Mouse (Mus musculus) limb, embryonic 14.5 days (tissue): Measurements from ENCODE around the gene Tmem169. TPM values are rescaled to one million over a fixed set of nuclear protein-coding genes. Genes with fewer than 3 reads are reported as not detected.
"Not testable (repeated sequence)": the region's sequence is repeated elsewhere in the genome, so short reads cannot be mapped to it uniquely, and the experiment has no call there.

Experiments used
- ATAC-seq: fragments of 200-750 bp; cut with Nextera tagmentation; 2 replicates; pipeline ENCODE4 v1.8.0; 2017; ENCODE audit warnings: low read depth, moderate number of reproducible peaks, moderate TSS enrichment; ENCODE audit not compliant: low FRiP score
- DNase-seq: peaks from one replicate; pipeline ENCODE4 v3.0.0-alpha.2; 2015; ENCODE audit warnings: low spot score
- H3K27ac ChIP-seq: fragments of 300-500 bp; sonication (generic); replicated peaks from 2 replicates; pipeline ENCODE4 v1.5.1; 2014; ENCODE audit warnings: low read depth, mild to moderate bottlenecking, low read length, moderate library complexity, mixed read lengths
- H3K27me3 ChIP-seq: fragments of 300-500 bp; sonication (generic); 2 replicates; pipeline ENCODE4 v1.6.1; 2014; ENCODE audit warnings: low read length, mixed read lengths; ENCODE audit not compliant: control insufficient read depth, insufficient read depth
- H3K36me3 ChIP-seq: fragments of 300-500 bp; sonication (generic); 2 replicates; pipeline ENCODE4 v1.6.1; 2014; ENCODE audit warnings: mild to moderate bottlenecking, low read length, moderate library complexity, mixed read lengths; ENCODE audit not compliant: control insufficient read depth, insufficient read depth
- H3K4me1 ChIP-seq: fragments of 300-500 bp; sonication (generic); 2 replicates; pipeline ENCODE4 v1.6.1; 2014; ENCODE audit warnings: antibody characterized with exemption, low read length, mixed read lengths; ENCODE audit not compliant: control insufficient read depth, insufficient read depth
- H3K4me2 ChIP-seq: fragments of 300-500 bp; sonication (generic); replicated peaks from 2 replicates; pipeline ENCODE4 v1.6.1; 2014; ENCODE audit warnings: low read depth, mild to moderate bottlenecking, low read length, moderate library complexity; ENCODE audit not compliant: severe bottlenecking
- H3K4me3 ChIP-seq: fragments of 300-500 bp; sonication (generic); replicated peaks from 2 replicates; pipeline ENCODE4 v1.5.1; 2014; ENCODE audit warnings: low read length
- H3K9ac ChIP-seq: fragments of 300-500 bp; sonication (generic); 2 replicates; pipeline ENCODE4 v1.6.1; 2014; ENCODE audit warnings: mild to moderate bottlenecking, low read depth, low read length, moderate library complexity; ENCODE audit not compliant: severe bottlenecking
- H3K9me3 ChIP-seq: fragments of 300-500 bp; sonication (generic); 2 replicates; pipeline ENCODE4 v1.6.1; 2016; ENCODE audit warnings: low read length; ENCODE audit not compliant: control insufficient read depth
- POLR2A ChIP-seq: fragments of 200-500 bp; IDR thresholded peaks from 2 replicates; pipeline ENCODE4 v1.8.0; 2012; ENCODE audit warnings: inconsistent platforms, mild to moderate bottlenecking, moderate library complexity, borderline replicate concordance; ENCODE audit not compliant: insufficient read depth, insufficient read length; ENCODE audit errors: extremely low read depth
- WGBS: fragments of 180-500 bp; shearing (Covaris S2); extraction: QIAGEN DNeasy Blood & Tissue Kit; methylation state at CpG from one replicate; pipeline ENCODE4 v1.1.7; 2014; 5-methylcytosine and 5-hydroxymethylcytosine counted together
- polyA plus RNA-seq, 2 experiments: library from polyadenylated mRNA; depleted of rRNA in 1 of 2; stranded (reverse) in 1 of 2; unstranded in 1 of 2; fragments of >200 nt; fragmentation: Nextera tagmentation in 1 of 2; extraction: Ambion mirVana in 1 of 2; gene quantifications; 2 replicates each; pipeline versions ENCODE4 v1.2.1 to v1.2.3; 2012 to 2014

The Tmem169 gene
- 3.8 and 4.0 TPM in 2 replicates for polyA plus RNA-seq (2012; rRNA removed)
- polyA plus RNA-seq (2014; fragmentation: Nextera tagmentation; extraction: Ambion mirVana) = 3.0 and 4.6 TPM in 2 replicates

DNA sequence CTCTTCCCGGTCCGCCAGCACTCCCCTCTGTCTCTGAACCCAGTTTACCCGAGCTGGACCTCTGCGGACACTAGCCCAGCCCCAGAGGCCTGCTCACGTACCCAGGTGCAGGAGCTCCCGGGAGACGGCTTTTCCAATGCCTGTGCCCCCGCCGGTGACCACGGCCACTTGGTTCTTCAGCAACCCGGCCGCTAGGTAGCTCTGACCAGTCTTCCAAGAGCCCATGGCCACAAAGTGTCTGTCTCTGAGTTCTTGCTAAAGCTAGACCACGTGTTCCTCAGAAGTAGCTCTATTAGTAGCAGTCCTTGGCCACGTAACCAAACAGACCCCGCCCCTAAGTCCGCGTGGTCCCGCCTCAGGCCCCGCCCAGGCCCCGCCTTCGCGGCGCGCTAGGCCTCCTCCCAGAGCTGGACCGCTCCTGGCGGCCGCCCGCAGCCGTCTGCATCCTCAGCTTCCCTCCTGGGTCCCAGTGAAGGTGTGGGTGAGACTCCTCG is at the start of gene Tmem169, which contains the start of gene Pecr:
Gene Tmem169, plus strand, starts transcription at position 378 of the 494 bp plus-strand sequence.
Gene Pecr, minus strand, starts transcription at position 323 of the 494 bp plus-strand sequence.
- peak within 1 kb of the TSS; percentile 93 for H3K4me2 ChIP-seq
- no peaks in the 10 kb centered on the region for H3K27me3 ChIP-seq
- H3K9me3 ChIP-seq = no peaks in the 10 kb centered on the region
- H3K9ac ChIP-seq = peak within 1 kb of the TSS; percentile 74
- H3K36me3 ChIP-seq = no peaks in the 10 kb centered on the region
- 0 out of 2 replicates have a peak within 1 kb of the TSS, but pooled peaks have one; percentile 59 for H3K27ac ChIP-seq
- ATAC-seq (peak; percentile 100), DNase-seq (peak; percentile 93)
- peak; percentile 64; the same call in 1 of the 2 replicates for TF ChIP-seq POLR2A
- peak within 1 kb of the TSS; percentile 61 for H3K4me3 ChIP-seq
- H3K4me1 ChIP-seq = peaks cover 3% of the 10 kb centered on the region; the same call in 1 of the 2 replicates
- under 1% methylated on average over 30 of the region's 30 CpGs for WGBS

DNA sequence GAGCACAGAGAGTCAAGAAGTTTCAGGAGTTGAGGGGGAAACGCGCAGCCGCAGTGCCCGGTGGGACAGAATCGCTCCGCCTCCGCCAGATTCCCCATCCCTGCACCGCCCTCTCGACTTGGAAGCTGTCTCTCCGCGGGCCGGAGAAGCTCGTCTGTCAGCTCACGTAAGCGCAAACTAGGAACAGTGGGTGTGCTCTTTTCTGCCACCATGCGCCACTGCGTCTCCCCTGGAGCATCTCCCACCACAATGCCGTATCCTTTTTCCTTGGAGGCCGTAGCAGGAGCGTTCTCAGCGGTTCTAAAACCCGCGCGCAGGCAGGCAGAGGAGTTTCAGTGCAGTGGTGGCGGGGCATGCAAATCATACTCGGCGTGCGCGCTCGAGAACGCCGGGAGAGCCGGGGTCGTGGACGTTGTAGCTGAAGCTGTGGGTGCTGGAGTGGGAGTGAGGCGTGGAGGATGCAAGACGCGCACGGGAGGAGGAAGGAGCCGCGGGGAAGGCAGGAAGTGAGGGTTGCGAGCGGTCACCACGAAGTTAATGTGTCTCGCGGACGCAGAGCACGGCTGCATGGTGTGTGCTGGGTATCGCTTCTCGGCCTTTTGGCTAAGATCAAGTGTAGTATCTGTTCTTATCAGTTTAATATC is 47.7 kb upstream of the Tmem169 start:
- Histone ChIP-seq H3K4me3 (peak overlapping the region; percentile 46), H3K9ac (peak overlapping the region; percentile 53), H3K27ac (peak overlapping the region; percentile 61), H3K4me2 (peak overlapping the region; percentile 50)
- under 1% methylated on average over 35 of the region's 50 CpGs for WGBS
- H3K36me3 ChIP-seq, H3K9me3 ChIP-seq, H3K27me3 ChIP-seq, H3K4me1 ChIP-seq: not testable (repeated sequence)
- ATAC-seq (peak; percentile 83), DNase-seq (peak; percentile 86)

DNA sequence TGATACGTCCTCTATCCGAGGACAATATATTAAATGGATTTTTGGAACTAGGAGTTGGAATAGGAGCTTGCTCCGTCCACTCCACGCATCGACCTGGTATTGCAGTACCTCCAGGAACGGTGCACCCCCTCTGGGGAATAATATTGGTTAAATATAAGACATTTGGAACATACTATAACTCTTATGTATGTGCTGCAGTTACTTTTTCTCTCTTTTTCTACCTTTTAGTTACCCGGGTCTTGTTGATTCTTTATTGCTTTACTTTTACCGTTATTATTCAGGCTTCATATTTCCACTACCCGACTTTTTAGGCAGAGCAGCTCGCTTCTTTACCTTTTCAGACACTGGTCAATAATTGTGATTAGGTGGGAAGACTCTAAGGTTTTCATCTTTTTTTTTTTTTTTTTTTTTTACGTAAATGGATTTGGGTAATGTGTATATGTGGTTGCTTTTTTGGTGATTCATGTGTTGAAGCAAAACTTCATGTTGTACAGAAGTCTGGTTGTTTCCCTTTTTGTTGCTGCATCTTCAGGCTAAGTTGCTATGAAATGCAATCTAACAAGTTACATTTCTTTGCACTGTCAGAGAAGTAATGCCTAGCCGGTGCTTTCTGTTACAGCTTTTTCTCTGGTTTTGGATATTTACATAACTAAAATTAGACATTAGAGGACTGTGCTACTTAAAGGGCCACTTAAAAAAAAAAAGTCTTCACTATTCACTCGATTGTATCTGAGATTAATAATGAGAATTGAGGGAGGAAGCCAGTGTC is 47.0 kb upstream of the Tmem169 start:
- TF ChIP-seq POLR2A = no peak
- no peaks in the 10 kb centered on the region for H3K36me3 ChIP-seq
- H3K9me3 ChIP-seq = no peaks in the 10 kb centered on the region
- H3K9ac ChIP-seq = no peak overlapping the region
- DNase-seq (peak; percentile 65), ATAC-seq (peak; percentile 75)
- peak overlapping the region; percentile 22 for H3K4me3 ChIP-seq
- H3K27ac ChIP-seq = no peak overlapping the region
- no peaks in the 10 kb centered on the region for H3K27me3 ChIP-seq
- H3K4me1 ChIP-seq = no peaks in the 10 kb centered on the region
- WGBS = 5% methylated on average over 10 of the region's 13 CpGs
- peak overlapping the region; percentile 39 for H3K4me2 ChIP-seq

DNA sequence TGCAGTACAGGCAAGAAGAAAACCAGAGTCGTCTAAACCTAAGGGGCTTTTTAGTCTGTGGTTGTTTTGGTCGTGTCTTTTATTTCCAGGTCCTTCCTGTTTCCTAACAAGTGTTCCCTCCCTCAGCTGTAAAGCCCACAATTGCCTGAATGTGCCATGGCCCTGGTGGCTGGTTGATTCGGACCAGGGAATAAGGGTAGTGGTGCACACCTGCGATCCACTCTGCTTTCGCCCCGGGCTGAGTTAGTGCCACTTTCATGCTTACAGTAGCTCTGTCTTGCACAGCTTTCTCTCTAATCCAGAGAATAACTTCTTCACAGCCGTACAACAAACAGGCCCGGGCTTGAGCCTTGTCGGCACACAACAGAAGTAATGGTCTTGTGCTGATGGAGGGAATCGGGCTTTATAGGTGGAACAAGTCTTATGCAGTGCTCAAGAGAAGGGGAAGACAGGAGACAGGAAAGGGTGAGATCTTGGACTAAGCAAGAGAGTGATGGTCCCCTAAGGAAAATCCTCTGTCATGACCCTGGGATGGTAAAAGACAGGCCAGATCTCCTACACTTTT is 46.1 kb upstream of the Tmem169 start:
- no peak overlapping the region for H3K27ac ChIP-seq
- no peak for TF ChIP-seq POLR2A
- WGBS = 55% methylated on average over 10 of the region's 10 CpGs
- H3K4me1 ChIP-seq = no peaks in the 10 kb centered on the region
- no peaks in the 10 kb centered on the region for H3K36me3 ChIP-seq
- no peak for DNase-seq
- no peaks in the 10 kb centered on the region for H3K9me3 ChIP-seq
- H3K4me3 ChIP-seq = no peak overlapping the region
- H3K27me3 ChIP-seq = no peaks in the 10 kb centered on the region
- no peak overlapping the region for H3K9ac ChIP-seq
- peak overlapping the region; percentile 39; the same call in 1 of the 2 replicates for H3K4me2 ChIP-seq
- no peak for ATAC-seq

DNA sequence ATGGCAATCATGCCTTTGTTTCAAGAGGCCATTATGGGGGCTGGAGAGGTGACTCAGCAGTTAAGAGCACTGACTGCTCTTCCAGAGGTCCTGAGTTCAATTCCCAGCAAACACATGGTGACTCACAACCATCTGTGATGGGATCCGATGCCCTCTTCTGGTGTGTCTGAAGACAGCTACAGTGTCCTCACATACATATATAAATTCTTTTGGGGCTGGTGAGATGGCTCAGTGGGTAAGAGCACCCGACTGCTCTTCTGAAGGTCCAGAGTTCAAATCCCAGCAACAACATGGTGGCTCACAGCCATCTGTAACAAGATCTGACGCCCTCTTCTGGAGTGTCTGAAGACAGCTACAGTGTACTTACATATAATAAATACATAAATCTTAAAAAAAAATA is 45.1 kb upstream of the Tmem169 start:
- H3K4me1 ChIP-seq, H3K4me2 ChIP-seq, ATAC-seq, H3K9ac ChIP-seq, H3K27me3 ChIP-seq, H3K9me3 ChIP-seq, H3K36me3 ChIP-seq, H3K4me3 ChIP-seq, DNase-seq, H3K27ac ChIP-seq: not testable (repeated sequence)
- 81% methylated on average over 3 of the region's 3 CpGs for WGBS
